Mouse (Mus musculus): Measurements from ENCODE around the gene Itfg2.

DNA sequence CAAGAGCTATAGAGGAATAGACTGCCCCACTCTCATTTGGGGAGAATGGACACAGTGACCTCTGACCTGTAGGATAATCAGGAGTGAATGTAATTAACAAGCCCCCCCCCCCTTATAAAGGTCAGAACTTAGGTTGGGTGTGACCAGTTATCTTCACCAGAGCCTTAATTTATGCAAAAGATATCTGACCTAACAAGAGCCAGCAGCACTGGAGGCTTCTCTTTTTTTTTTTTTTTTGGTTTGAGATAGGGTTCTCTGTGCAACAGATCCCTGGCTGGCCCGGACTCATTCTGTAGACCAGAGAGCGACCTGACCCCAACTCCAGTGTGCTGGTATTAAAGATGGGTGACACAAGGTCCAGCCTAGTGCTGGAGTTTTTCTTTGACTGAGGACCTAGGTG is 4.6 kb upstream of the Itfg2 start:
- TF ChIP-seq POLR2A (IDR thresholded peaks at IDR 0.05; ENCODE audit: low read depth, low read length): no peak
- TF ChIP-seq CTCF (conservative IDR thresholded peaks at IDR 0.05; ENCODE audit: insufficient read depth, insufficient read length, low read depth, low read length): no peak
